Mouse (Mus musculus) CH12.LX (cell line): ENCODE results near the gene Rtca.

Experiments used
- CHD2 ChIP-seq: IDR thresholded peaks from 2 replicates; pipeline ENCODE4 v1.6.1; 2011; ENCODE audit warnings: low read length, improper control_type of control experiment
- EP300 ChIP-seq: IDR thresholded peaks from 2 replicates; pipeline ENCODE4 v1.6.1; 2011; ENCODE audit warnings: low read length, improper control_type of control experiment
- NELFE ChIP-seq: IDR thresholded peaks from 2 replicates; pipeline ENCODE4 v1.6.1; 2011; ENCODE audit warnings: low read depth, low read length, improper control_type of control experiment
- POLR2A ChIP-seq: IDR thresholded peaks from 2 replicates; pipeline ENCODE4 v1.6.1; 2011; ENCODE audit warnings: low read depth, mild to moderate bottlenecking, improper control_type of control experiment, low read length
- POLR2AphosphoS2 ChIP-seq: IDR thresholded peaks from 2 replicates; pipeline ENCODE4 v1.6.1; 2011; ENCODE audit warnings: low read depth, low read length, improper control_type of control experiment
- UBTF ChIP-seq: IDR thresholded peaks from 2 replicates; pipeline ENCODE4 v1.6.1; 2012; ENCODE audit warnings: low read depth, mild to moderate bottlenecking, inconsistent platforms, low read length, improper control_type of control experiment, moderate library complexity

DNA sequence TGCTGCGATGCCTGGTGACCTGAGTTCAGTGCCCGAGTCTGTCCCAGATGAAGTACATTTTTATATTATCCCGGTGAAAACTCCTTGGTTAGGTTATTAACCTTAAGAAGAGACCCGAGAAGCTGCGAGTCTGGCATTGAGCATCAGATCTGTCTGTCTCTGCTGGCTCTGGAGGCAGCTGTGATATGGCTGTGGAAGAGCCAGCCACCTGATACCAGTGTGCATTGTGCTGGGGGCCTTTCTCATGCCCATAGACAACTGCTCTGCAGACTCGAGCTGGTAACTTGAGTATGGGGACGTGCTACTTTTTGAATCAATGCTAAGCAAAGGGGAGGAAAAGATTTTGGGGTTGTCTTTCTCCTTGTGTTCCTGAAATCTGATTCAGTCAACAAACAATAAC lies 30.7 kb downstream of the Rtca start:
- TF ChIP-seq NELFE (no peak), EP300 (no peak), CHD2 (no peak), POLR2AphosphoS2 (no peak), UBTF (no peak), POLR2A (no peak)
